Mouse (Mus musculus) liver, embryonic 14.5 days (tissue): ENCODE results near the gene Pex16. TPM values are rescaled to one million over a fixed set of nuclear protein-coding genes. Genes with fewer than 3 reads are reported as not detected.

Source experiments
- ATAC-seq: fragments of 200-750 bp; cut with Nextera tagmentation; 2 replicates; pipeline ENCODE4 v1.8.0; 2017; ENCODE audit warnings: moderate number of reproducible peaks, mild to moderate bottlenecking, moderate library complexity; ENCODE audit not compliant: insufficient read depth
- DNase-seq, 3 experiments: peaks; one replicate each; pipeline ENCODE4 v3.0.0-alpha.2; 2012 to 2013; ENCODE audit warnings: low read depth in 3 of 3, low spot score in 3 of 3
- H3K27ac ChIP-seq: fragments of 300-500 bp; sonication (generic); 2 replicates; pipeline ENCODE4 v1.5.1; 2014; ENCODE audit warnings: moderate library complexity, mild to moderate bottlenecking, control low read depth, inconsistent platforms
- H3K27me3 ChIP-seq: fragments of 300-500 bp; sonication (generic); 2 replicates; pipeline ENCODE4 v1.6.1; 2014; ENCODE audit warnings: mild to moderate bottlenecking, low read length, moderate library complexity; ENCODE audit not compliant: control insufficient read depth, insufficient read depth
- H3K36me3 ChIP-seq: fragments of 300-500 bp; sonication (generic); replicated peaks from 2 replicates; pipeline ENCODE4 v1.6.1; 2014; ENCODE audit warnings: low read depth; ENCODE audit not compliant: control insufficient read depth, insufficient read depth
- H3K4me1 ChIP-seq, 2 experiments: fragments of 200-500 bp in 1 of 2; fragments of 300-500 bp in 1 of 2; sonication (generic) in 1 of 2; replicated peaks; 2 replicates each; pipeline ENCODE4 v1.6.1; 2012 to 2014; ENCODE audit warnings: antibody characterized with exemption in 1 of 2, inconsistent platforms in 1 of 2, low read length in 1 of 2; ENCODE audit not compliant: control insufficient read depth in 2 of 2, insufficient read depth in 2 of 2
- H3K4me2 ChIP-seq: fragments of 300-500 bp; sonication (generic); 2 replicates; pipeline ENCODE4 v1.6.1; 2014; ENCODE audit warnings: low read depth, mild to moderate bottlenecking, control low read depth, moderate library complexity
- H3K4me3 ChIP-seq, 2 experiments: fragments of 200-500 bp in 1 of 2; fragments of 300-500 bp in 1 of 2; sonication (generic) in 1 of 2; 2 replicates each; pipeline ENCODE4 v1.5.1; 2012 to 2014; ENCODE audit warnings: low read depth in 2 of 2, low read length in 2 of 2, mild to moderate bottlenecking in 2 of 2, control low read depth in 1 of 2, inconsistent platforms in 1 of 2, moderate library complexity in 1 of 2; ENCODE audit not compliant: insufficient read depth in 1 of 2
- H3K9ac ChIP-seq: fragments of 300-500 bp; sonication (generic); replicated peaks from 2 replicates; pipeline ENCODE4 v1.6.1; 2014; ENCODE audit warnings: mild to moderate bottlenecking, control low read depth, moderate library complexity
- H3K9me3 ChIP-seq: fragments of 300-500 bp; sonication (generic); 2 replicates; pipeline ENCODE4 v1.6.1; 2016; ENCODE audit warnings: low read length, mixed read lengths; ENCODE audit not compliant: control insufficient read depth
- CTCF ChIP-seq: IDR thresholded peaks from 2 replicates; pipeline ENCODE4 v1.5.1; 2016; ENCODE audit warnings: antibody characterized with exemption, low read depth, control low read depth
- EP300 ChIP-seq: IDR thresholded peaks from 2 replicates; pipeline ENCODE4 v1.6.1; 2016; ENCODE audit warnings: antibody characterized with exemption, low read depth
- WGBS: fragments of 180-500 bp; shearing (Covaris S2); extraction: QIAGEN DNeasy Blood & Tissue Kit; methylation state at CpG from one replicate; pipeline ENCODE4 v1.1.7; 2014; ENCODE audit not compliant: insufficient replicate concordance; 5-methylcytosine and 5-hydroxymethylcytosine counted together
- microRNA-seq: library from miRNA; unstranded; fragments of <30 nt; microRNA quantifications from one replicate; pipeline ENCODE4, GENCODE M21; 2016
- polyA plus RNA-seq, 2 experiments: library from polyadenylated mRNA; depleted of rRNA in 1 of 2; stranded (reverse) in 1 of 2; unstranded in 1 of 2; fragments of >200 nt; fragmentation: Nextera tagmentation in 1 of 2; extraction: Ambion mirVana in 1 of 2; gene quantifications; 2 replicates each; pipeline versions ENCODE4 v1.2.1 to v1.2.3; 2012 to 2014

Gene Pex16
- polyA plus RNA-seq, 2 experiments: 15.5 to 19.5 TPM

- Histone ChIP-seq H3K27ac (no peak overlapping the region), H3K9me3 (no peaks in the 10 kb centered on the region), H3K36me3 (peaks cover 26% of the 10 kb centered on the region), H3K9ac (no peak overlapping the region), H3K4me3 (no peak overlapping the region), H3K27me3 (no peaks in the 10 kb centered on the region), H3K4me1 (peaks cover 0 to 11% of the 10 kb centered on the region in 2 experiments; a peak in 2 of 4 replicates), H3K4me2 (no peak overlapping the region)
- TF ChIP-seq CTCF: no peak
- no peak for TF ChIP-seq EP300
- ATAC-seq (no peak), DNase-seq (no peak)
- WGBS: 79% methylated on average over 9 of the region's 9 CpGs
Observed at GRCm38 (mm10) chr2:92424462-92425308, 50.2 kb downstream of the Pex16 start.

GRCm38 (mm10) chr2:92425366-92425765 lies 50.9 kb downstream of the Pex16 start:
- 78% methylated on average over 4 of the region's 4 CpGs for WGBS
- no peak overlapping the region for H3K4me3 ChIP-seq
- no peak overlapping the region for H3K27ac ChIP-seq
- H3K36me3 ChIP-seq: peaks cover 26% of the 10 kb centered on the region
- H3K9me3 ChIP-seq: no peaks in the 10 kb centered on the region
- no peaks in the 10 kb centered on the region for H3K27me3 ChIP-seq
- no peak for DNase-seq
- no peak overlapping the region for H3K9ac ChIP-seq
- TF ChIP-seq CTCF (no peak), EP300 (no peak)
- ATAC-seq: no peak
- H3K4me1 ChIP-seq: peaks cover 0 to 16% of the 10 kb centered on the region in 2 experiments; a peak in 3 of 4 replicates
- no peak overlapping the region for H3K4me2 ChIP-seq

GRCm38 (mm10) chr2:92426426-92426825 lies 52.0 kb downstream of the Pex16 start:
- no peak for DNase-seq
- peaks cover 20% of the 10 kb centered on the region for H3K36me3 ChIP-seq

GRCm38 (mm10) chr2:92427882-92428281 lies 53.4 kb downstream of the Pex16 start:
- no peak for DNase-seq
- H3K27me3 ChIP-seq: no peaks in the 10 kb centered on the region
- WGBS: 60% methylated on average over 6 of the region's 6 CpGs
- peaks cover 19 to 40% of the 10 kb centered on the region in 2 experiments for H3K4me1 ChIP-seq
- no peak for TF ChIP-seq CTCF
- no peak for TF ChIP-seq EP300
- no peak overlapping the region for H3K4me3 ChIP-seq
- H3K4me2 ChIP-seq: no peak overlapping the region
- peaks cover 9% of the 10 kb centered on the region for H3K36me3 ChIP-seq
- no peak overlapping the region for H3K9ac ChIP-seq
- no peaks in the 10 kb centered on the region for H3K9me3 ChIP-seq
- no peak overlapping the region for H3K27ac ChIP-seq
- ATAC-seq: peak; percentile 29; the same call in 1 of the 2 replicates

More at GRCm38 (mm10) chr2:92426426-92426825, 52.0 kb downstream of the Pex16 start:
- Histone ChIP-seq H3K9me3 (no peaks in the 10 kb centered on the region), H3K27ac (no peak overlapping the region), H3K27me3 (no peaks in the 10 kb centered on the region), H3K9ac (no peak overlapping the region), H3K4me1 (peaks cover 5 to 26% of the 10 kb centered on the region in 2 experiments), H3K4me3 (no peak overlapping the region), H3K4me2 (no peak overlapping the region)
- WGBS: 83% methylated on average over 3 of the region's 3 CpGs
- ATAC-seq: no peak
- TF ChIP-seq EP300: no peak
- TF ChIP-seq CTCF: no peak

- H3K4me2 ChIP-seq: no peak overlapping the region
- 49% methylated on average over 2 of the region's 2 CpGs for WGBS
- ATAC-seq (no peak), DNase-seq (no peak)
- H3K36me3 ChIP-seq: peaks cover 8% of the 10 kb centered on the region; the same call in 1 of the 2 replicates
- TF ChIP-seq EP300 (no peak), CTCF (no peak)
- no peak overlapping the region for H3K9ac ChIP-seq
- H3K9me3 ChIP-seq: no peaks in the 10 kb centered on the region
- H3K27ac ChIP-seq: no peak overlapping the region
- H3K4me3 ChIP-seq: no peak overlapping the region
- H3K4me1 ChIP-seq: peaks cover 22 to 51% of the 10 kb centered on the region in 2 experiments
- H3K27me3 ChIP-seq: no peaks in the 10 kb centered on the region
Observed at GRCm38 (mm10) chr2:92430089-92430488, 55.6 kb downstream of the Pex16 start.

Small RNA genes lying within 50 kb of the gene (microRNA-seq; reads per million reads assigned to microRNA genes)
- not detected for gene Mir7000

Other genes starting within 250 kb of the Pex16 start
- 3.1 and 3.2 TPM in 2 replicates for gene Large2, start 193 bp downstream of the Pex16 start, polyA plus RNA-seq (2012; rRNA removed)
- gene Large2, start 193 bp downstream of the Pex16 start, polyA plus RNA-seq (2014; fragmentation: Nextera tagmentation; extraction: Ambion mirVana): 1.9 and 2.3 TPM in 2 replicates
- 0.63 and 1.1 TPM in 2 replicates for gene 1700029I15Rik, start 7.9 kb downstream of the Pex16 start, polyA plus RNA-seq (2012; rRNA removed)
- 0.66 and 0.85 TPM in 2 replicates for gene 1700029I15Rik, start 7.9 kb downstream of the Pex16 start, polyA plus RNA-seq (2014; fragmentation: Nextera tagmentation; extraction: Ambion mirVana)
- 1.2 TPM in 2 replicates for gene Mapk8ip1, start 26.6 kb downstream of the Pex16 start, polyA plus RNA-seq (2012; rRNA removed)
- 0.43 and 0.62 TPM in 2 replicates for gene Mapk8ip1, start 26.6 kb downstream of the Pex16 start, polyA plus RNA-seq (2014; fragmentation: Nextera tagmentation; extraction: Ambion mirVana)
- gene Cry2, start 59.4 kb downstream of the Pex16 start, polyA plus RNA-seq (2012; rRNA removed): 5.9 and 6.2 TPM in 2 replicates
- gene Cry2, start 59.4 kb downstream of the Pex16 start, polyA plus RNA-seq (2014; fragmentation: Nextera tagmentation; extraction: Ambion mirVana): 6.0 and 7.2 TPM in 2 replicates
- gene Slc35c1, start 85.9 kb downstream of the Pex16 start, polyA plus RNA-seq (2012; rRNA removed): 7.0 and 7.7 TPM in 2 replicates
- gene Slc35c1, start 85.9 kb downstream of the Pex16 start, polyA plus RNA-seq (2014; fragmentation: Nextera tagmentation; extraction: Ambion mirVana): 8.6 and 9.9 TPM in 2 replicates
- 0.13 and 0.22 TPM in 2 replicates for gene Chst1, start 225.0 kb downstream of the Pex16 start, polyA plus RNA-seq (2012; rRNA removed)
- not detected in 2 replicates for gene Chst1, start 225.0 kb downstream of the Pex16 start, polyA plus RNA-seq (2014; fragmentation: Nextera tagmentation; extraction: Ambion mirVana)